18 mouse cellular contexts compared by ENCODE assay signal in genomic region chr5:64269669-64270068, GRCm38 (mm10).
DNase-seq lines count a peak whose midpoint lies in the region; ATAC-seq and TF ChIP-seq lines count a peak whose summit lies in the region.
"Had no signal": no experiment of that assay in that cellular context is flagged by ENCODE, and none has a peak within 500 bp of the region (broad histone marks: within the 10 kb centered on the region; RNA-seq: fewer than 3 reads in every experiment).

No protein-coding gene starts in this region.

- no peak for TF ChIP-seq CTCF in stomach, postnatal 0 days (IDR thresholded peaks at IDR 0.05; ENCODE audit: low read depth)

- ATAC-seq in kidney, embryonic 15.5 days (replicated peaks; ENCODE audit: low FRiP score) = no peak
- ATAC-seq in stomach, embryonic 14.5 days (ENCODE audit: insufficient number of reproducible peaks, insufficient read depth, low FRiP score, low read depth) = 0 out of 2 replicates have a peak, but pooled peaks have one; percentile 28
- ATAC-seq in stomach, postnatal 0 days (ENCODE audit: low FRiP score, low TSS enrichment) = no peak
- ATAC-seq: liver, embryonic 12.5 days had no signal

- TF ChIP-seq EP300 in stomach, postnatal 0 days (optimal IDR thresholded peaks at IDR 0.05) = no peak

- H3K9ac ChIP-seq in kidney, embryonic 15.5 days = no peak overlapping the region
- no peak overlapping the region for H3K9ac ChIP-seq in stomach, embryonic 14.5 days (replicated peaks; ENCODE audit: low read depth, low read length)
- H3K9ac ChIP-seq in stomach, postnatal 0 days (ENCODE audit: low read length) = no peak overlapping the region
- H3K9ac ChIP-seq: heart, embryonic 13.5 days; liver, embryonic 12.5 days; stomach, embryonic 15.5 days had no signal

- peaks cover 16% of the 10 kb centered on the region for H3K4me1 ChIP-seq in kidney, embryonic 15.5 days
- 0 out of 2 replicates have a peak, but pooled peaks cover 4% of the 10 kb centered on the region for H3K4me1 ChIP-seq in stomach, embryonic 14.5 days (ENCODE audit: control insufficient read depth, insufficient read depth, low read length)
- H3K4me1 ChIP-seq in stomach, postnatal 0 days (replicated peaks; ENCODE audit: control insufficient read depth, insufficient read depth) = no peaks in the 10 kb centered on the region

- H3K4me2 ChIP-seq in kidney, embryonic 15.5 days = no peak overlapping the region
- no peak overlapping the region for H3K4me2 ChIP-seq in stomach, embryonic 14.5 days (replicated peaks; ENCODE audit: low read depth, low read length)
- H3K4me2 ChIP-seq in stomach, postnatal 0 days (replicated peaks; ENCODE audit: low read depth) = no peak overlapping the region
- H3K4me2 ChIP-seq: heart, embryonic 13.5 days; liver, embryonic 12.5 days; stomach, embryonic 15.5 days had no signal

- H3K4me3 ChIP-seq in kidney, embryonic 15.5 days (replicated peaks) = no peak overlapping the region
- H3K4me3 ChIP-seq in stomach, embryonic 14.5 days (ENCODE audit: low read depth, low read length) = no peak overlapping the region
- no peak overlapping the region for H3K4me3 ChIP-seq in stomach, postnatal 0 days (ENCODE audit: low read depth, low read length)
- H3K4me3 ChIP-seq: heart, embryonic 13.5 days; hindbrain, embryonic 10.5 days; liver, embryonic 12.5 days; stomach, embryonic 15.5 days had no signal

- peak; percentile 18 for DNase-seq in embryo, embryonic 11 days
- no peak for DNase-seq in embryo, embryonic 10.5 days (ENCODE audit: low spot score)
- DNase-seq in kidney, postnatal 4 days = no peak
- DNase-seq in stomach, postnatal 0 days (ENCODE audit: low spot score) = no peak
- DNase-seq in spleen, adult 12 weeks (ENCODE audit: low spot score) = no peak
- DNase-seq in heart, postnatal 4 days = no peak
- DNase-seq: adrenal gland, adult 2 months; cerebellum, adult 9-10 months; kidney, adult 18-20 months; right cerebral cortex, postnatal 4 days; thymus, postnatal 25 days had no signal

- peaks cover 49% of the 10 kb centered on the region for H3K36me3 ChIP-seq in kidney, embryonic 15.5 days
- peaks cover 7% of the 10 kb centered on the region for H3K36me3 ChIP-seq in stomach, embryonic 14.5 days (ENCODE audit: control insufficient read depth, insufficient read depth, low read length)
- peaks cover 6% of the 10 kb centered on the region for H3K36me3 ChIP-seq in stomach, postnatal 0 days (ENCODE audit: control insufficient read depth, insufficient read depth, low read length)

- 47% methylated on average over 7 of the region's 7 CpGs for WGBS in kidney, embryonic 15.5 days
- 36% methylated on average over 7 of the region's 7 CpGs for WGBS in stomach, embryonic 14.5 days
- 41% methylated on average over 7 of the region's 7 CpGs for WGBS in stomach, postnatal 0 days

- H3K9me3 ChIP-seq in kidney, embryonic 15.5 days (replicated peaks) = no peaks in the 10 kb centered on the region
- no peaks in the 10 kb centered on the region for H3K9me3 ChIP-seq in stomach, embryonic 14.5 days (ENCODE audit: control insufficient read depth, low read depth, low read length)
- no peaks in the 10 kb centered on the region for H3K9me3 ChIP-seq in stomach, postnatal 0 days (ENCODE audit: control insufficient read depth, low read length)
- H3K9me3 ChIP-seq: heart, embryonic 13.5 days; hindbrain, embryonic 10.5 days; liver, embryonic 12.5 days; stomach, embryonic 15.5 days had no signal

- H3K27me3 ChIP-seq in kidney, embryonic 15.5 days = no peaks in the 10 kb centered on the region
- no peaks in the 10 kb centered on the region for H3K27me3 ChIP-seq in stomach, embryonic 14.5 days (ENCODE audit: control insufficient read depth, insufficient read depth, low read length)
- H3K27me3 ChIP-seq in stomach, postnatal 0 days (ENCODE audit: control insufficient read depth, insufficient read depth, low read length) = no peaks in the 10 kb centered on the region
- H3K27me3 ChIP-seq: CH12.LX; heart, embryonic 13.5 days; liver, embryonic 12.5 days; stomach, embryonic 15.5 days had no signal

- 0 out of 2 replicates have a peak overlapping the region, but pooled peaks have one; percentile 37 for H3K27ac ChIP-seq in kidney, embryonic 15.5 days
- peak overlapping the region; percentile 49 for H3K27ac ChIP-seq in stomach, embryonic 14.5 days (ENCODE audit: low read length)
- no peak overlapping the region for H3K27ac ChIP-seq in stomach, postnatal 0 days (replicated peaks)
- H3K27ac ChIP-seq: heart, embryonic 13.5 days; hindbrain, embryonic 10.5 days; liver, embryonic 12.5 days; stomach, embryonic 15.5 days had no signal
